Mouse (Mus musculus) spleen, postnatal 10 days (tissue): ENCODE measurements around the gene Slc17a4.

Experiments
- DNase-seq, 2 experiments: peaks; one replicate each; pipeline ENCODE4 v3.0.0; 2021 to 2022; ENCODE audit warnings: low spot score in 2 of 2

Slc17a4 gene

GRCm38 (mm10) chr13:23914376-23915167, at the start of gene Slc17a4:
Slc17a4 (minus strand) TSS chr13:23915009.
- DNase-seq = peak in 1 of 2 experiments; percentile 22

GRCm38 (mm10) chr13:23959776-23960175, 45.0 kb upstream of the Slc17a4 start:
- no peak for DNase-seq

GRCm38 (mm10) chr13:23950928-23951327, 36.1 kb upstream of the Slc17a4 start:
- peak; percentile 9 to 61 for DNase-seq

DNA sequence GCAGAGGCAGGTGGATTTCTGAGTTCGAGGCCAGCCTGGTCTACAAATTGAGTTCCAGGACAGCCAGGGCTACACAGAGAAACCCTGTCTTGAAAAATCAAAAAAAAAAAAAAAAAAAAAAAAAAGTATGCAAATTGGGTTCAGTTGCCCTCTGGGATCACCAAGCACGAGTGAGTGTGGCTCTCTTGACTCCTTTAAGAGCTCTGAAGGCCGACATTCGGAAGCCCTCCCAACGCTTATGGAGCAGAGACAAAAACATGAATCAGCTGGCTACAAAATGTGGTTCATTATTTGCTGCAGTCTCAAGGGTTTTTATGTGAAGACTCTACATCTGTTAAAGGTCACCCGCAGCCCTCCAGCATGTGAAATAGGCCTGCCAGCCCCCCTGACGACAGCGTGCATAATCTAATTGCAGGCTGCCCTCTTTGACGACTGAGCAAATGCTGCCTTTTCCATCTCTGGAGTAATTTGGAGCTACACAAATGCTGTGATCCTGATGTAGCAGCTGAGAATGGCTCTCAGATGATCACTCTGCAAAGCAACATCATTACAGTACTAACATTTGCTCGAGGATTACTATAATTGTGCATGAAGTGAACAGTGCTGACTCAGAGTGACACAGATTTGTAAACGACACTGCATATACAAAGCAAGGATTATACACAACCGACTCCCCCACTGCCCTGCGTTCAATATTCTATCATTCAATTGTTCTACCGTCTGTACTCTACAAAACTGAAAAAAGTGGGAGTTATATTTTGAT, 34.9 kb upstream of the Slc17a4 start:
- no peak for DNase-seq

DNA sequence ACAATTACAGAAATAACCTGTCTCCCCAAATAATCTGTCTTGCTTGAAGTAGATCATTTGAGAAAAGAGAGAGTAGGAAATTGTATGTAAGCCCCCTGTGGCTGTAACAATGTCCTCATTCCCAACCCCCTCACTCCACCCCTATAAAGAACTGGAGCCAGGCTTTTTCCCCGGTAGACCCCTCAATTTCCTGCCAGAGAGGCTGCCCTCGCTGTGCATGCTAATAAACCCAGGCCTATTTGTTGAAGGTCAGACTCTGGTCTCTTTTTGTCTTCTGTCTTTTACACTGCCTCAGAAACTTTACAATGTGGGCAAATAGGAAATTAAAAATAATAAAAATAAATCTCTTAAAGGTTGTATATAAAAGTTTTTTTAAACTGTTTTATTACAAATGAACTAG, 31.4 kb upstream of the Slc17a4 start:
- DNase-seq = no peak

GRCm38 (mm10) chr13:23942861-23943260, 28.1 kb upstream of the Slc17a4 start:
- no peak for DNase-seq

- DNase-seq = no peak
These were observed 25.5 kb upstream of the Slc17a4 start for GRCm38 (mm10) chr13:23940291-23940690.

DNA sequence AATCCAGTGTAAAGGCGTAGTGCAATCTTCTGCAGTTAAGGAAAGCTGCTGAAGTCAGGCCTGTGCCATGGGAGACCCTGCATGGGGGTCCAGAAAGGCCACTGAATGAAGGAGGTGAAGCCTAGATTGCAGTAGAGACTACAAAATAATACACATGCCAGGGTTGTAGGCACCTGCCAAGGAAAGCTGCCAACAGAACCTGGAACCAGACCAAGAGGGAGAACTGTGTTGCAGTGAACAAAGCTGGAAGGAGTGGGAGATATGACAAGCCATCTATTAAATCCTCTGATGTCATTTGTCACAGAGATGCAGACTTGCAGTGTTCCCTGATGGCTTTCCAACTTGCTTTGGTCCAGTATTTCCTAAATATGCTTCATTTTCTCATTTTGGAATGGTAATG, 23.9 kb upstream of the Slc17a4 start:
- no peak for DNase-seq

GRCm38 (mm10) chr13:23934211-23934520, 19.4 kb upstream of the Slc17a4 start, which contains the start of gene Hist1h2aa:
Hist1h2aa (plus strand) TSS chr13:23934462.
- DNase-seq = no peak

DNA sequence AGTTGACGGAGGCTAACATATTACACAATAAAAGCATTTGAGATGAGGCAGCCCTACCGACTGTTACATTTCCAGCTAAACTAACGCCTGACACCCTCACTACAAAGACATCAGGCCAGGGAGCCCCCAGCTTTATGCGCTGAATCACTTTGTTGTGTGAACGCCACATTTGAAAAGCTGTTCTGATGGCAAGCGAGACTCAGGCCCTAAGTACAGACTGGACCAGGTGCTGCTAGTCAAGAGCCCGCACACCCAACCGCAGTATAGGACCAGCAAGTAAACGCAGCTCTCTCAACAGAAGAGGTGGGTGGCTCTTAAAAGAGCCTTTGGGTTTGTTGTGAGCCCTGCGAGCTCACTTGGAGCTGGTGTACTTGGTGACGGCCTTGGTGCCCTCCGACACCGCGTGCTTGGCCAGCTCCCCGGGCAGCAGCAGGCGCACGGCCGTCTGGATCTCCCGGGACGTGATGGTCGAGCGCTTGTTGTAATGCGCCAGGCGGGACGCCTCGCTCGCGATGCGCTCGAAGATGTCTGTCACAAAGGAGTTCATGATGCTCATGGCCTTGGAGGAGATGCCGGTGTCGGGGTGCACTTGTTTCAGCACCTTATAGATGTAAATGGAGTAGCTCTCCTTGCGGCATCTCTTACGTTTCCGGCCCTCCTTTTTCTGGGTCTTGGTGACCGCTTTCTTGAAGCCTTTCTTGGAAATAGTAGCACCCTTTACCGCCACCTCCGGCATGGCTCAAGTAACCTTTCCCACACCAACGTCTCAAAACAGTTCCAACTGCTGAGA, 18.8 kb upstream of the Slc17a4 start, which contains the start of gene Hist1h2ba:
Gene Hist1h2ba (minus strand): TSS at position 736 of the 790 bp plus-strand sequence.
- DNase-seq = no peak

DNA sequence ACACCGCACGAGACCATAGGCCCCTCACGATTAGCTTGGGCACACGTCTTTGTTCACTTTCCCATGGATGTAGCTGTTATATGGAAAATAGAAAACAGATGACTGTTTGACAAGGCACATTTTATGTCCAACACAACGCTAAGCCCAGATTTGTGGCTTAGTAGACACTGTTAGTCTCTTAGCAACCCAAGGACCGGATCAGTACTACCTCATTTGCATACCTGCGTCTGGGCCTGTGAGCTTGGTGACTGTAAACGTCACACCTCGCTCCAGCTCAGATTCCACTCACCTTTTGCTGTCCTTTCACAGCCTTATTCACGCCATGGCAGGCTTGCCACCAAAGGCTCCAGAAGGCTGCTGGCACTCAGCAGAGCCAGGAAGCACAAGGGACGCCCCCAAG, 16.1 kb upstream of the Slc17a4 start:
- no peak for DNase-seq

GRCm38 (mm10) chr13:23930461-23930860, 15.7 kb upstream of the Slc17a4 start:
- DNase-seq = no peak

DNA sequence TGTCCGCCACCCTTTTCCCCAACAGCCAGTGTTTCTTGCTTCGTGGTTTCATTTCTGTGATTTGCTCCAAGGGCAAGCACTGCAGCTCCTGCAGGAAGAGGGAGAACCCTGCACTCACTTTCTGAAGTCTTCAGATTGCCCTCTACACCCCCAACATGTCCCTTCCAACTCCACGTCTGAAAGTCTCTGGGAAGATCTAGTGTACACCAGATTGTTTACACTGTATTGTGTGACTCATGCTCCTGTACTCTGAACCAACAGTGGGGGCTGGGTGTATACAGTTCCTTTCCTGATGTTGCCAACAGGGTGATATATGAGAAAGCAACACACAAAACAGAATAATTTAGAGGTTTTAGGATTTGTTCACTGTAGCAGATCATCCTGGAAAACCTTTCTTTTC, 13.8 kb upstream of the Slc17a4 start:
- no peak for DNase-seq

GRCm38 (mm10) chr13:23925792-23926191, 11.0 kb upstream of the Slc17a4 start:
- no peak for DNase-seq

DNA sequence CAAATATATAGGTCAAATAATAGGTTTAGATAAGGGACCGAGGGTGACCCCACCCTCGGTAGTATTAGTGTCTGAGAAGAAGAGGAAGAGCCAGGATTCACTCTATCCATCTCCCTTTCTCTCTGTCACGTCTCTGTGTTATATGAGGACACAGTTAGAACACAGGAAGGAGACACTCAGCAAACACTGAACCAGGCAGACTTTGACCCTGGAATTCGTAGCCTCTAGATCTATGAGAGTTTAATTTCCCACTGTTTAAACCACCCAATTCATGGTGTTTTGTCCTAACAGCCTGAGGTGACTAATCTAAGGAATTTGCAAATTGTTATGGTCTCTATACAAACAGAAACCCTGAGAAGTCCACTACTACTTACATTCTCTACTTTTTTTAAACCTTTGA, 2.9 kb upstream of the Slc17a4 start:
- no peak for DNase-seq

DNA sequence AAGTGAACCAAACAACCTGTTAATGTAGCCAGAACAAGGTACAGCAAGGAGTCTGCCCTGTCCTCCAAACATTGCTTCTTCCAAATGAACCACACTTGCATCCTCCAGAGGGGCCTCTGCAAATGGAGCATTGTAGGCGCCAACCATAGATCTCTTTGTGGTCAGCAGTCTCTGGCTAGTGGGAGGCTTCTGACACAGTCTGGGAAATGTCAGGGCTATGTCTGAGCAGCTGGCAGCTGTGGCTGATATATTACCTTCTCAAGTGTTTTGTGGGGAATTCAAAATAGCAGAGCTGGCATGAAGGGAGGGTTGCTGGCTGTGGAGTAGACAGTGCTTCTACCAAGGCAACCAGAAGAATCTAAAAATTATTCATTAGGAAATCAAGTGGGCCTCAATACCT, 1.3 kb upstream of the Slc17a4 start:
- no peak for DNase-seq

- peak in 1 of 2 experiments; percentile 11 for DNase-seq
These were observed 960 bp downstream of the Slc17a4 start for GRCm38 (mm10) chr13:23913791-23914306.

DNA sequence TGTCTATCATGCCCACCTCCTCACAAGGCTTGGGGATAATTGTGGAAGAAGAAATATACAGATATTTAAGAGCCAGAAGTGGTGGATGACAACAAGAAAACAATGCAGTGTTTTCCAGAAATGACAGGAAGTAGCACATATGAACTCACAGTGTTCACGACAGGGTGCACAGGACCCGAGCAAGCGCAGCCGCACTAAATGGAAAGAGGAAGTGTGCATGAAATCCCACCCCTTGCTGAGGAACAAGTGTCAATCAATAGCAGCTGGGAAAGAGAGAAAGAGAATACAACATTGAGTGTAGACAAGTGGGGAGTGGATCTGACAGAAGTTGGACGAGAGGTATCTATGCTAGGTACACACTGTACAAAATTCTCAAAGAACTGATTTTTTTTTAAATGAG, 3.5 kb downstream of the Slc17a4 start:
- DNase-seq = peak in 1 of 2 experiments; percentile 29

DNA sequence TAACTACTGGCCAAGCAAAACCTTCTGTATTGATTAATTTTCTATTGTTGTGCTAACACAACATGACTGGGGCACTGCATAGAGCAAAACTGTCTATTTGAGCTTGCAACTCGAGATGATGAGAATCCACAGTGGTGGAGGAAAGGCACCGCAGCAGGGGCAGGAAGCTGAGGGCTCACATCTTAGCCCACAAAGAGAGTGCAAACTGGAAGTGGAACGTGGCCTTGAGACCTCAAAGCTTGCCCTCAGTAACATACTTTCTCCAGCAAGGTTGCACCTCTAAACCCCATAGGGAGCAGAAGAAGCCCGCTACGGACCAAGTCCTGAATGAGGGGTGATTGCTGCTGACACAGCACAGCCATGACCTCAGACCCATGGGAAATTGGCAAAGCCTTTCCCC, 4.7 kb downstream of the Slc17a4 start:
- DNase-seq = no peak

GRCm38 (mm10) chr13:23906906-23907305, 7.9 kb downstream of the Slc17a4 start:
- DNase-seq = no peak

- no peak for DNase-seq
These were observed 16.6 kb downstream of the Slc17a4 start for GRCm38 (mm10) chr13:23898242-23898641.

DNA sequence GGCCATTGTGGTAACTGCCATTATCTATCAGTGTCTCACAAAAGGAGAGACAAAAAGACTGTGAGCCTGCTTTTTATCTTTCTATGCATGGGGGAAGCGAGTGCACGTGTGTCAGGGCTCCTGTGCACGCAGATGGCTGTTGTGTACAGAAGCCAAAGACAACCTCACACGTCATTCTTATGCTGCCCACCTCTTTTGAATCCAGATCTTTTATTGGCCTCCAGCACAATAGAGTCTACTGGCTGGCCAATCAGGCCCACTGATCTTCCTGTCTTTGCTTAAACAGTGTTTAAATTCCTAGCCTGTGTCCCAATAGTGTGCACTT, 21.6 kb downstream of the Slc17a4 start:
- no peak for DNase-seq
